Mouse (Mus musculus): ENCODE measurements around the gene Akr1c21. TPM values are rescaled to one million over a fixed set of nuclear protein-coding genes. Genes with fewer than 3 reads are reported as not detected.

Akr1c21 gene
- polyA plus RNA-seq, 1 experiment from 2014 or later: not detected

Other genes starting within 250 kb of the Akr1c21 start
- not detected in 2 replicates for gene Akr1c6, start 139.8 kb upstream of the Akr1c21 start, polyA plus RNA-seq (2015; fragmentation: Nextera tagmentation; extraction: Ambion mirVana)
- gene Akr1c20, start 50.7 kb upstream of the Akr1c21 start, polyA plus RNA-seq (2015; fragmentation: Nextera tagmentation; extraction: Ambion mirVana): not detected in 2 replicates
- gene Akr1e1, start 35.1 kb downstream of the Akr1c21 start, polyA plus RNA-seq (2015; fragmentation: Nextera tagmentation; extraction: Ambion mirVana): 45.3 and 48.0 TPM in 2 replicates